Comparison of ENCODE assay signal across 39 mouse cellular contexts in genomic region chr9:7507321-7507876, GRCm38 (mm10). TPM values are rescaled to one million over a fixed set of nuclear protein-coding genes. Genes with fewer than 3 reads are reported as not detected.
"Had no signal": no experiment of that assay in that cellular context is flagged by ENCODE, and none has a peak within 500 bp of the region (broad histone marks: within the 10 kb centered on the region; RNA-seq: fewer than 3 reads in every experiment).

No protein-coding gene starts in this region.

- H3K4me2 ChIP-seq: embryonic facial prominence, embryonic 12.5 days; embryonic facial prominence, embryonic 13.5 days; embryonic facial prominence, embryonic 15.5 days; forebrain, embryonic 12.5 days; forebrain, embryonic 13.5 days; forebrain, embryonic 15.5 days had no signal

- H3K27ac ChIP-seq: embryonic facial prominence, embryonic 10.5 days; embryonic facial prominence, embryonic 12.5 days; embryonic facial prominence, embryonic 13.5 days; embryonic facial prominence, embryonic 15.5 days; forebrain, embryonic 10.5 days; forebrain, embryonic 12.5 days; forebrain, embryonic 13.5 days; forebrain, embryonic 15.5 days; gastrocnemius, adult 2 months; heart, adult 2 months had no signal

- H3K27me3 ChIP-seq: embryonic facial prominence, embryonic 12.5 days; embryonic facial prominence, embryonic 13.5 days; embryonic facial prominence, embryonic 15.5 days; forebrain, embryonic 12.5 days; forebrain, embryonic 13.5 days; forebrain, embryonic 15.5 days had no signal

- DNase-seq: cerebellum, adult 9-10 months; cerebellum, adult 9-11 months; cerebellum, postnatal 10 days; cerebellum, postnatal 14 days; cerebellum, postnatal 25 days; cerebellum, postnatal 36 days; embryo, embryonic 11 days; forebrain, postnatal 0 days; gastrocnemius, adult 2 months; gastrocnemius, postnatal 10 days; gastrocnemius, postnatal 14 days; gastrocnemius, postnatal 25 days; gastrocnemius, postnatal 36 days; heart, adult 11 months; heart, adult 18-20 months; heart, adult 2 months had no signal

- ATAC-seq: forebrain, embryonic 13.5 days; forebrain, embryonic 14.5 days; forebrain, embryonic 15.5 days; forebrain, embryonic 16.5 days; forebrain, postnatal 0 days had no signal

- H3K9me3 ChIP-seq: embryonic facial prominence, embryonic 10.5 days; embryonic facial prominence, embryonic 12.5 days; embryonic facial prominence, embryonic 13.5 days; embryonic facial prominence, embryonic 15.5 days; forebrain, embryonic 10.5 days; forebrain, embryonic 12.5 days; forebrain, embryonic 13.5 days; forebrain, embryonic 15.5 days had no signal

- H3K9ac ChIP-seq: embryonic facial prominence, embryonic 12.5 days; embryonic facial prominence, embryonic 13.5 days; embryonic facial prominence, embryonic 15.5 days; forebrain, embryonic 12.5 days; forebrain, embryonic 13.5 days; forebrain, embryonic 15.5 days; forebrain, postnatal 0 days had no signal

- H3K4me3 ChIP-seq: embryonic facial prominence, embryonic 10.5 days; embryonic facial prominence, embryonic 12.5 days; embryonic facial prominence, embryonic 13.5 days; embryonic facial prominence, embryonic 15.5 days; erythroblast, embryonic 14.5 days; forebrain, embryonic 10.5 days; forebrain, embryonic 12.5 days; forebrain, embryonic 13.5 days; forebrain, embryonic 15.5 days; gastrocnemius, adult 2 months; heart, adult 2 months had no signal

- H3K36me3 ChIP-seq: embryonic facial prominence, embryonic 10.5 days; embryonic facial prominence, embryonic 12.5 days; embryonic facial prominence, embryonic 13.5 days; embryonic facial prominence, embryonic 15.5 days; forebrain, embryonic 10.5 days; forebrain, embryonic 12.5 days; forebrain, embryonic 15.5 days had no signal

- H3K4me1 ChIP-seq: embryonic facial prominence, embryonic 10.5 days; embryonic facial prominence, embryonic 12.5 days; embryonic facial prominence, embryonic 13.5 days; embryonic facial prominence, embryonic 15.5 days; forebrain, embryonic 10.5 days; forebrain, embryonic 12.5 days; forebrain, embryonic 13.5 days; forebrain, embryonic 15.5 days had no signal

RNA-seq across cellular contexts. Expression of gene Mmp10, which starts 5.2 kb away (rescaled TPM):
- total RNA-seq: common myeloid progenitor, adult 5-6 weeks; forebrain, postnatal 0 days; gastrocnemius, adult 18-20 months; gastrocnemius, adult 2 months; gastrocnemius, adult 8-10 months; gastrocnemius, postnatal 10 days; gastrocnemius, postnatal 14 days; gastrocnemius, postnatal 25 days; gastrocnemius, postnatal 36 days; gastrocnemius, postnatal 4 days; granulocyte monocyte progenitor cell, adult 5-6 weeks; heart, adult 18-20 months; heart, adult 2 months; heart, adult 8-10 months had no signal
- polyA plus RNA-seq: cortical plate, adult 2 months; embryonic facial prominence, embryonic 10.5 days; embryonic facial prominence, embryonic 11.5 days; embryonic facial prominence, embryonic 12.5 days; embryonic facial prominence, embryonic 13.5 days; embryonic facial prominence, embryonic 14.5 days; embryonic facial prominence, embryonic 15.5 days; erythroblast, embryonic 14.5 days; forebrain, embryonic 10.5 days; forebrain, embryonic 11.5 days; forebrain, embryonic 12.5 days; forebrain, embryonic 13.5 days; forebrain, embryonic 14.5 days; forebrain, embryonic 15.5 days; forebrain, embryonic 16.5 days; forebrain, postnatal 0 days; frontal cortex, adult 2 months; gonadal fat pad, adult 2 months; heart, adult 2 months had no signal

RNA-seq across cellular contexts. Expression of gene Mmp8, which starts 50.9 kb away (rescaled TPM):
- total RNA-seq: gastrocnemius, adult 18-20 months; gastrocnemius, adult 2 months; gastrocnemius, adult 8-10 months; gastrocnemius, postnatal 14 days; gastrocnemius, postnatal 25 days; gastrocnemius, postnatal 36 days; heart, adult 18-20 months had no signal
- polyA plus RNA-seq: cortical plate, adult 2 months; embryonic facial prominence, embryonic 10.5 days; embryonic facial prominence, embryonic 13.5 days; erythroblast, embryonic 14.5 days; forebrain, embryonic 11.5 days; forebrain, embryonic 12.5 days; forebrain, embryonic 13.5 days; forebrain, embryonic 14.5 days; forebrain, embryonic 15.5 days; forebrain, embryonic 16.5 days had no signal
